Mouse (Mus musculus) CH12.LX (cell line): ENCODE measurements around the gene Renbp. TPM values are rescaled to one million over a fixed set of nuclear protein-coding genes. Genes with fewer than 3 reads are reported as not detected.

Source experiments
- DNase-seq: peaks from one replicate; pipeline ENCODE4 v3.0.0-alpha.2; 2013; ENCODE audit errors: extremely low read depth
- H3K27ac ChIP-seq: 2 replicates; pipeline ENCODE4 v1.5.1; 2012; ENCODE audit warnings: low read depth, mild to moderate bottlenecking, control low read depth, moderate library complexity; ENCODE audit not compliant: insufficient read depth
- H3K27me3 ChIP-seq: replicated peaks from 2 replicates; pipeline ENCODE3; 2012; ENCODE audit warnings: inconsistent platforms
- H3K36me3 ChIP-seq, 2 experiments: replicated peaks in 1 of 2; 2 replicates each; pipeline versions ENCODE3 to v1.6.1; 2012; ENCODE audit warnings: inconsistent platforms in 1 of 2, low read length in 1 of 2, mild to moderate bottlenecking in 1 of 2, mixed read lengths in 1 of 2, moderate library complexity in 1 of 2; ENCODE audit not compliant: control insufficient read depth in 1 of 2, insufficient read depth in 1 of 2
- H3K4me1 ChIP-seq, 2 experiments: 2 replicates each; pipeline ENCODE4 v1.6.1; 2012; ENCODE audit warnings: inconsistent platforms in 1 of 2, moderate library complexity in 1 of 2; ENCODE audit not compliant: insufficient read depth in 2 of 2, control insufficient read depth in 1 of 2
- H3K4me2 ChIP-seq: 2 replicates; pipeline ENCODE4 v1.6.1; 2012; ENCODE audit warnings: low read depth, mild to moderate bottlenecking, control low read depth; ENCODE audit not compliant: poor library complexity, insufficient read depth, severe bottlenecking
- H3K4me3 ChIP-seq, 3 experiments: fragments of 150-350 bp in 1 of 3; sonication (generic) in 1 of 3; replicated peaks in 1 of 3; 2 replicates each; pipeline versions ENCODE3 to v1.5.1; 2011 to 2012; ENCODE audit warnings: low read depth in 2 of 3, low read length in 2 of 3, mild to moderate bottlenecking in 2 of 3, moderate library complexity in 2 of 3, control low read depth in 1 of 3, improper control_type of control experiment in 1 of 3, inconsistent platforms in 1 of 3, mixed read lengths in 1 of 3; ENCODE audit not compliant: poor library complexity in 1 of 3
- H3K79me2 ChIP-seq: replicated peaks from 2 replicates; pipeline ENCODE4 v1.6.1; 2012; ENCODE audit warnings: mild to moderate bottlenecking, moderate library complexity; ENCODE audit not compliant: control insufficient read depth, poor library complexity, insufficient read depth, severe bottlenecking; ENCODE audit errors: extremely low read depth
- H3K9ac ChIP-seq: 2 replicates; pipeline ENCODE4 v1.6.1; 2012; ENCODE audit warnings: low read depth, mild to moderate bottlenecking, control low read depth, moderate library complexity; ENCODE audit not compliant: insufficient read depth
- H3K9me3 ChIP-seq: replicated peaks from 2 replicates; pipeline ENCODE3; 2012; ENCODE audit warnings: low read length, inconsistent platforms, mixed read lengths
- BHLHE40 ChIP-seq: IDR thresholded peaks from 2 replicates; pipeline ENCODE4 v1.6.1; 2011; ENCODE audit warnings: mild to moderate bottlenecking, low read depth, low read length, improper control_type of control experiment
- CHD1 ChIP-seq: IDR thresholded peaks from 2 replicates; pipeline ENCODE4 v1.6.1; 2012; ENCODE audit warnings: low read depth, low read length, improper control_type of control experiment, inconsistent platforms
- CHD2 ChIP-seq: IDR thresholded peaks from 2 replicates; pipeline ENCODE4 v1.6.1; 2011; ENCODE audit warnings: low read length, improper control_type of control experiment
- CTCF ChIP-seq, 2 experiments: IDR thresholded peaks in 1 of 2; conservative IDR thresholded peaks in 1 of 2; 2 replicates each; pipeline ENCODE4 v1.5.1; 2011 to 2012; ENCODE audit warnings: low read depth in 2 of 2, low read length in 2 of 2, improper control_type of control experiment in 1 of 2, inconsistent platforms in 1 of 2, mild to moderate bottlenecking in 1 of 2, moderate library complexity in 1 of 2
- E2F4 ChIP-seq: IDR thresholded peaks from 2 replicates; pipeline ENCODE4 v1.6.1; 2011; ENCODE audit warnings: low read depth, low read length, improper control_type of control experiment; ENCODE audit not compliant: insufficient replicate concordance
- ELF1 ChIP-seq: IDR thresholded peaks from 2 replicates; pipeline ENCODE4 v1.6.1; 2014; ENCODE audit warnings: low read depth, mild to moderate bottlenecking, inconsistent platforms, low read length, improper control_type of control experiment
- EP300 ChIP-seq: IDR thresholded peaks from 2 replicates; pipeline ENCODE4 v1.6.1; 2011; ENCODE audit warnings: low read length, improper control_type of control experiment
- ETS1 ChIP-seq: conservative IDR thresholded peaks from 2 replicates; pipeline ENCODE4 v1.6.1; 2012; ENCODE audit warnings: low read depth, mild to moderate bottlenecking, inconsistent platforms, low read length, improper control_type of control experiment, moderate library complexity
- JUN ChIP-seq: IDR thresholded peaks from 2 replicates; pipeline ENCODE4 v1.6.1; 2011; ENCODE audit warnings: low read depth, mild to moderate bottlenecking, low read length, improper control_type of control experiment, moderate library complexity; ENCODE audit not compliant: insufficient read depth
- MAFK ChIP-seq: IDR thresholded peaks from 2 replicates; pipeline ENCODE4 v1.6.1; 2011; ENCODE audit warnings: low read length, improper control_type of control experiment; ENCODE audit not compliant: insufficient replicate concordance
- MXI1 ChIP-seq: IDR thresholded peaks from 2 replicates; pipeline ENCODE4 v1.6.1; 2011; ENCODE audit warnings: mild to moderate bottlenecking, low read depth, low read length, improper control_type of control experiment
- NELFE ChIP-seq: IDR thresholded peaks from 2 replicates; pipeline ENCODE4 v1.6.1; 2011; ENCODE audit warnings: low read depth, low read length, improper control_type of control experiment
- NRF1 ChIP-seq: IDR thresholded peaks from 2 replicates; pipeline ENCODE4 v1.6.1; 2014; ENCODE audit warnings: low read depth, mild to moderate bottlenecking, inconsistent platforms, low read length, improper control_type of control experiment, moderate library complexity
- PAX5 ChIP-seq: IDR thresholded peaks from 2 replicates; pipeline ENCODE4 v1.6.1; 2012; ENCODE audit warnings: low read length, inconsistent platforms, mixed read lengths
- POLR2A ChIP-seq: IDR thresholded peaks from 2 replicates; pipeline ENCODE4 v1.6.1; 2011; ENCODE audit warnings: low read depth, mild to moderate bottlenecking, improper control_type of control experiment, low read length
- POLR2AphosphoS2 ChIP-seq: IDR thresholded peaks from 2 replicates; pipeline ENCODE4 v1.6.1; 2011; ENCODE audit warnings: low read depth, low read length, improper control_type of control experiment
- SMC3 ChIP-seq: IDR thresholded peaks from 2 replicates; pipeline ENCODE4 v1.6.1; 2011; ENCODE audit warnings: low read depth, low read length, improper control_type of control experiment
- UBTF ChIP-seq: IDR thresholded peaks from 2 replicates; pipeline ENCODE4 v1.6.1; 2012; ENCODE audit warnings: low read depth, mild to moderate bottlenecking, inconsistent platforms, low read length, improper control_type of control experiment, moderate library complexity
- USF2 ChIP-seq: conservative IDR thresholded peaks from 2 replicates; pipeline ENCODE4 v1.6.1; 2011; ENCODE audit warnings: low read depth, low read length, improper control_type of control experiment
- ZC3H11A ChIP-seq: IDR thresholded peaks from 2 replicates; pipeline ENCODE4 v1.6.1; 2012; ENCODE audit warnings: low read depth, mild to moderate bottlenecking, inconsistent platforms, low read length, improper control_type of control experiment
- ZMIZ1 ChIP-seq: IDR thresholded peaks from 2 replicates; pipeline ENCODE4 v1.6.1; 2012; ENCODE audit warnings: low read depth, mild to moderate bottlenecking, inconsistent platforms, low read length, improper control_type of control experiment
- ZNF384 ChIP-seq: IDR thresholded peaks from 2 replicates; pipeline ENCODE4 v1.6.1; 2012; ENCODE audit warnings: low read depth, low read length, improper control_type of control experiment, inconsistent platforms
- dilution Hi-C: fragments of 300-500 bp; cut with MboI; formaldehyde crosslinking; loops from 2 replicates; pipeline ENCODE4 v1.14.3; 2020; ENCODE audit warnings: low sequenced_read_pairs; ENCODE audit not compliant: extremely low pct_unique_long_range_greater_than_20kb, extremely low pct_ligation_motif_present
- in situ Hi-C: fragments of 300-500 bp; cut with MboI; formaldehyde crosslinking; loops from 3 replicates; pipeline ENCODE4 v1.14.3; 2019; ENCODE audit warnings: low sequenced_read_pairs, low pct_ligation_motif_present, low pct_unique_long_range_greater_than_20kb, mixed read lengths
- polyA plus RNA-seq: library from polyadenylated mRNA; unstranded; fragments of >175 nt; gene quantifications from 2 replicates; pipeline ENCODE4 v1.2.1, GENCODE M21; 2012; ENCODE audit warnings: low read depth; ENCODE audit not compliant: insufficient read length
- total RNA-seq, 2 experiments: library from RNA; depleted of rRNA; stranded (reverse); fragments of 300-350 nt in 1 of 2; fragments of >200 nt in 1 of 2; gene quantifications; 2 replicates each; pipeline ENCODE4 v1.2.3; 2012 to 2014

Renbp gene
- total and polyA plus RNA-seq, 3 experiments = 24.7 to 66.3 (median 43.4) TPM

GRCm38 (mm10) chrX:73911156-73911555 is 19.5 kb downstream of the Renbp start:
- Histone ChIP-seq H3K9ac (peak overlapping the region; percentile 39), H3K4me3 (peak overlapping the region; percentile 45 to 79 (median 60)), H3K27ac (peak overlapping the region; percentile 69), H3K4me2 (peak overlapping the region; percentile 76; the same call in 1 of the 2 replicates), H3K79me2 (no peaks in the 10 kb centered on the region; the same call in 1 of the 2 replicates), H3K9me3 (no peaks in the 10 kb centered on the region), H3K27me3 (no peaks in the 10 kb centered on the region), H3K36me3 (peaks cover 8 to 15% of the 10 kb centered on the region in 2 experiments), H3K4me1 (peaks cover 8 to 39% of the 10 kb centered on the region in 2 experiments)
- TF ChIP-seq E2F4 (no peak), BHLHE40 (no peak), NELFE (no peak), CHD1 (no peak), PAX5 (no peak), USF2 (no peak), ZNF384 (no peak), POLR2AphosphoS2 (no peak), MXI1 (no peak), POLR2A (peak; percentile 54; the same call in 1 of the 2 replicates), ZMIZ1 (no peak), CTCF (conservative IDR thresholded peaks at IDR 0.05 in 1 of 2, IDR thresholded peaks at IDR 0.05 in 1 of 2; ENCODE audit: low read depth in 2 of 2, low read length in 2 of 2) (no peak), NRF1 (no peak), ELF1 (0 out of 2 replicates have a peak, but pooled peaks have one; percentile 14), UBTF (no peak), CHD2 (no peak), SMC3 (no peak), JUN (no peak)
- DNase-seq = no peak
- in situ Hi-C loops (no loop called here), dilution Hi-C loops (no loop called here)

GRCm38 (mm10) chrX:73910451-73910850 is 20.2 kb downstream of the Renbp start:
- in situ Hi-C loops (no loop called here), dilution Hi-C loops (no loop called here)
- H3K9ac ChIP-seq = peak overlapping the region; percentile 39
- H3K4me3 ChIP-seq = peak overlapping the region; percentile 45 to 79 (median 60)
- no peaks in the 10 kb centered on the region; the same call in 1 of the 2 replicates for H3K79me2 ChIP-seq
- H3K4me2 ChIP-seq = peak overlapping the region; percentile 76
- TF ChIP-seq E2F4 (no peak), ZC3H11A (no peak), ETS1 (no peak), ELF1 (no peak), MAFK (no peak), POLR2A (no peak), POLR2AphosphoS2 (no peak), ZMIZ1 (no peak), EP300 (no peak)
- H3K36me3 ChIP-seq = peaks cover 15 to 22% of the 10 kb centered on the region in 2 experiments
- H3K9me3 ChIP-seq = no peaks in the 10 kb centered on the region
- no peak for DNase-seq
- H3K27me3 ChIP-seq = no peaks in the 10 kb centered on the region
- peaks cover 8 to 39% of the 10 kb centered on the region in 2 experiments for H3K4me1 ChIP-seq
- peak overlapping the region; percentile 69 for H3K27ac ChIP-seq
